Mouse (Mus musculus) stomach, postnatal 0 days (tissue): ENCODE data around the gene Vpreb1. TPM values are rescaled to one million over a fixed set of nuclear protein-coding genes. Genes with fewer than 3 reads are reported as not detected.

Experiments used
- ATAC-seq: fragments of 200-750 bp; cut with Nextera tagmentation; 2 replicates; pipeline ENCODE4 v1.8.0; 2017; ENCODE audit not compliant: low FRiP score, low TSS enrichment
- DNase-seq: peaks from one replicate; pipeline ENCODE4 v3.0.0-alpha.2; 2016; ENCODE audit warnings: low spot score
- H3K27ac ChIP-seq: fragments of 300-500 bp; sonication (generic); replicated peaks from 2 replicates; pipeline ENCODE4 v1.5.1; 2014; ENCODE audit warnings: mild to moderate bottlenecking, control low read depth
- H3K27me3 ChIP-seq: fragments of 300-500 bp; sonication (generic); 2 replicates; pipeline ENCODE4 v1.6.1; 2014; ENCODE audit warnings: low read length; ENCODE audit not compliant: control insufficient read depth, insufficient read depth
- H3K36me3 ChIP-seq: fragments of 300-500 bp; sonication (generic); 2 replicates; pipeline ENCODE4 v1.6.1; 2014; ENCODE audit warnings: low read length, mixed read lengths; ENCODE audit not compliant: control insufficient read depth, insufficient read depth
- H3K4me1 ChIP-seq: fragments of 300-500 bp; sonication (generic); replicated peaks from 2 replicates; pipeline ENCODE4 v1.6.1; 2014; ENCODE audit warnings: antibody characterized with exemption; ENCODE audit not compliant: control insufficient read depth, insufficient read depth
- H3K4me2 ChIP-seq: fragments of 300-500 bp; sonication (generic); replicated peaks from 2 replicates; pipeline ENCODE4 v1.6.1; 2014; ENCODE audit warnings: low read depth, mild to moderate bottlenecking, control low read depth, moderate library complexity
- H3K4me3 ChIP-seq: fragments of 300-500 bp; sonication (generic); 2 replicates; pipeline ENCODE4 v1.5.1; 2014; ENCODE audit warnings: low read depth, low read length, control low read depth
- H3K9ac ChIP-seq: fragments of 300-500 bp; sonication (generic); 2 replicates; pipeline ENCODE4 v1.6.1; 2014; ENCODE audit warnings: mild to moderate bottlenecking, low read length, control low read depth, mixed read lengths
- H3K9me3 ChIP-seq: fragments of 300-500 bp; sonication (generic); 2 replicates; pipeline ENCODE4 v1.6.1; 2016; ENCODE audit warnings: low read length; ENCODE audit not compliant: control insufficient read depth
- CTCF ChIP-seq: IDR thresholded peaks from 2 replicates; pipeline ENCODE4 v1.5.1; 2016; ENCODE audit warnings: antibody characterized with exemption, low read depth, mild to moderate bottlenecking, moderate library complexity
- EP300 ChIP-seq: optimal IDR thresholded peaks from 2 replicates; pipeline ENCODE3; 2016; ENCODE audit warnings: antibody characterized with exemption
- WGBS: fragments of 180-500 bp; shearing (Covaris S2); extraction: QIAGEN DNeasy Blood & Tissue Kit; methylation state at CpG from one replicate; pipeline ENCODE4 v1.1.7; 2014; 5-methylcytosine and 5-hydroxymethylcytosine counted together
- polyA plus RNA-seq: library from polyadenylated mRNA; unstranded; fragments of >200 nt; fragmentation: Nextera tagmentation; extraction: Ambion mirVana; gene quantifications from 2 replicates; pipeline ENCODE4 v1.2.1, GENCODE M21; 2015

Gene Vpreb1
- polyA plus RNA-seq, 1 experiment from 2014 or later = 1.1 TPM

DNA sequence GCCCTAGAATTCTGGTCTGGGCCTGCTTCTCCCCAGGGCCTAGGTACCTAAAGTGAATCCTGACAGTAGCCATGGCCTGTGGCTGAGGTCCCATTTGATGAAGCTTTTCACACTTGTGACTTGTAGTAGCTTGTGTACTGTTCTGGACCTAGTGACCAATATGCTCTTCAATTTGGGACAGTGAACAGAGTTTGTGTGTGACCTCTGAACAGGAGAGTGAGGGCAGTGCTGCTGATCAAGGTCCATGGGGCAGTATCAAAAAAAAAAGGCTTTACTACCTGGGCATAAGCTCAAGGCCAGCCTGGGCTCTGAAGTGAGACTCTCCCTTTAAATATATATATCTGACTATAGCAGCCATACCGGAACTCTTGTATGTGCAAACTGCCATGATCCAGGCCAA, 17.7 kb upstream of the Vpreb1 start:
- no peak for TF ChIP-seq EP300
- no peak for TF ChIP-seq CTCF
- Histone ChIP-seq H3K9ac (no peak overlapping the region), H3K27me3 (no peaks in the 10 kb centered on the region), H3K4me3 (no peak overlapping the region), H3K36me3 (peaks cover 53% of the 10 kb centered on the region), H3K9me3 (no peaks in the 10 kb centered on the region), H3K4me1 (no peaks in the 10 kb centered on the region), H3K27ac (no peak overlapping the region), H3K4me2 (no peak overlapping the region)
- DNase-seq = no peak
- no peak for ATAC-seq
- WGBS = 96% methylated on average over 1 of the region's 1 CpGs

DNA sequence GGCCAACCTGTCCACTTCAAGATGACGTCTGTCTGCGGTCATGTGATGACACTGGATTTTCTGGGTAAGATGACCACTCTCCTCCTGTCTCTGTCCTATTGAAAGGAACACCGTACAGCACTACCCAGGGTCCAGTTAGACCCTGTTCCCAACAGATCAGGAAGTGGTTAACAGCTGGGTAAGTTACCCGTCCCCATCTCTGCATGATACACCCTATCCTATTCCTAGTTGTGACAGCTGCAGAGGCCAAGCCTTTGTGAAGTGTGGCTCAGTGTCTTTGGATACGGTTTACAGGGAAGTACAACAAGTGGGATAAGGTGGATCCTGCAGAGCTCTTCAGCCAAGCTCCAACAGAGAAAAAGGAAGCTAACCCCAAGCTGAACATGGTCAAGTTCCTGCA, 8.4 kb upstream of the Vpreb1 start:
- 88% methylated on average over 5 of the region's 5 CpGs for WGBS

DNA sequence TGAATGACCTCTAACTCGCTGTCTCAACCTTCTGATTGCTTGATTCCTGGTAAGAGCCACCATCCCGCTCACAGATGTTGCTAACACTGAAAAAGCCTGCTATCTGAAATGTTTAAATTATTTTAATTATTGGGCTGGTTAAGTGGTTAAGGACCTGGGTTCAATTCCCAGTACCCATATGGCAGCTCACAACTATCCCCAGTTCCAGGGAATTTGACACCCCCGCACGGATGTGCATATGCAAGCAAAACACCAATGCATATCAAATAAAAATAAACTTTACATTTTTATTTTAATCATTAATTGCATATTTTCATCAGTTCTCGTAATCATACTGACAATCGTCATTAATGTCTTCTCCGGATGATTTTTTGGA, 414 bp downstream of the Vpreb1 start:
- DNase-seq (no peak), ATAC-seq (peak; percentile 45; the same call in 1 of the 2 replicates)
- H3K4me3 ChIP-seq = peak overlapping the region; percentile 76
- TF ChIP-seq CTCF = no peak
- TF ChIP-seq EP300 = peak; percentile 20
- peak overlapping the region; percentile 68 for H3K4me2 ChIP-seq
- H3K9me3 ChIP-seq = no peaks in the 10 kb centered on the region
- H3K27me3 ChIP-seq = no peaks in the 10 kb centered on the region
- 0 out of 2 replicates have a peak, but pooled peaks cover 2% of the 10 kb centered on the region for H3K36me3 ChIP-seq
- WGBS = 34% methylated on average over 7 of the region's 7 CpGs
- H3K9ac ChIP-seq = peak overlapping the region; percentile 93; the same call in 1 of the 2 replicates
- 0 out of 2 replicates have a peak, but pooled peaks cover 3% of the 10 kb centered on the region for H3K4me1 ChIP-seq
- no peak overlapping the region; the same call in 1 of the 2 replicates for H3K27ac ChIP-seq

More for the DNA sequence above, 8.4 kb upstream of the Vpreb1 start:
- Histone ChIP-seq H3K9ac (no peak overlapping the region), H3K4me3 (no peak overlapping the region), H3K9me3 (0 out of 2 replicates have a peak, but pooled peaks cover 4% of the 10 kb centered on the region), H3K4me1 (no peaks in the 10 kb centered on the region), H3K4me2 (no peak overlapping the region), H3K27me3 (no peaks in the 10 kb centered on the region), H3K27ac (no peak overlapping the region), H3K36me3 (peaks cover 46% of the 10 kb centered on the region)
- DNase-seq (no peak), ATAC-seq (no peak)
- TF ChIP-seq EP300 = no peak
- no peak for TF ChIP-seq CTCF

GRCm38 (mm10) chr16:16865696-16866561, 4.7 kb downstream of the Vpreb1 start:
- Histone ChIP-seq H3K4me3 (no peak overlapping the region), H3K9me3 (no peaks in the 10 kb centered on the region), H3K4me1 (no peaks in the 10 kb centered on the region), H3K4me2 (no peak overlapping the region), H3K36me3 (no peaks in the 10 kb centered on the region), H3K27ac (0 out of 2 replicates have a peak overlapping the region, but pooled peaks have one; percentile 8), H3K27me3 (no peaks in the 10 kb centered on the region), H3K9ac (no peak overlapping the region)
- WGBS = 35% methylated on average over 4 of the region's 5 CpGs
- TF ChIP-seq EP300 = peak; percentile 82
- no peak for TF ChIP-seq CTCF
- DNase-seq (peak; percentile 33), ATAC-seq (0 out of 2 replicates have a peak, but pooled peaks have one; percentile 26)

- Histone ChIP-seq H3K9ac (no peak overlapping the region), H3K4me2 (no peak overlapping the region), H3K4me3 (no peak overlapping the region), H3K36me3 (no peaks in the 10 kb centered on the region), H3K4me1 (no peaks in the 10 kb centered on the region), H3K9me3 (no peaks in the 10 kb centered on the region), H3K27ac (no peak overlapping the region), H3K27me3 (no peaks in the 10 kb centered on the region)
- DNase-seq (no peak), ATAC-seq (no peak)
- TF ChIP-seq EP300 (no peak), CTCF (no peak)
Observed at GRCm38 (mm10) chr16:16865217-16865616, 5.4 kb downstream of the Vpreb1 start.

DNA sequence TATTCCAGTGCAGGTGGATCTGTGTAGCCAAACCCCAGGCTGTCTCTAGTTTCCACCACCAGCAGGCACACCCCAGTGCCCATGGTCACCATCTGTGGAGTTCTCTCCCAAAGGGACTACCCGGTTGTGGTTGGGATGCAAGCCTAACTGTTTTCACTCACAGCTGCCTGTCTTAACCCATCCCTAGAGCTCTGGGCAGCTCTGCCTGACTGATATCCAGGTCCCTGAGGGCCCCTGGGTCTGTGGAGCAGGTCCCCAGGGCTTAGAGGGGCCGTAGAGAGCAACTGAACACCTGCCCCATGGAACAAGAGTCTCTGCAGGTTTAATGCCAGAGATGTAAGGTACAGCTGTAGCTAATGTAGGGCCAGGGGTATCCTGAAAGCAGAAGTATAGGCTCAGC, 6.7 kb downstream of the Vpreb1 start, which contains the start of gene Igll1:
Igll1 (minus strand) TSS at position 8 of the 400 bp plus-strand sequence.
- no peaks in the 10 kb centered on the region for H3K9me3 ChIP-seq
- WGBS = 81% methylated on average over 2 of the region's 2 CpGs
- no peak within 1 kb of the TSS for H3K27ac ChIP-seq
- H3K4me3 ChIP-seq = no peak within 1 kb of the TSS
- no peak within 1 kb of the TSS for H3K9ac ChIP-seq
- H3K4me1 ChIP-seq = no peaks in the 10 kb centered on the region
- ATAC-seq (no peak), DNase-seq (peak; percentile 10)
- no peaks in the 10 kb centered on the region for H3K27me3 ChIP-seq
- no peak for TF ChIP-seq CTCF
- TF ChIP-seq EP300 = no peak
- H3K4me2 ChIP-seq = no peak within 1 kb of the TSS
- H3K36me3 ChIP-seq = no peaks in the 10 kb centered on the region
